Mouse (Mus musculus) liver, postnatal 0 days (tissue): ENCODE results near the gene Psma2. TPM values are rescaled to one million over a fixed set of nuclear protein-coding genes. Genes with fewer than 3 reads are reported as not detected.
A peak's percentile ranks its signal among the peaks of the same experiment; 100 is the strongest.

Experiments used
- ATAC-seq: fragments of 200-750 bp; cut with Nextera tagmentation; 2 replicates; pipeline ENCODE4 v1.8.0; 2017; ENCODE audit warnings: mild to moderate bottlenecking, moderate library complexity
- DNase-seq: peaks from one replicate; pipeline ENCODE4 v3.0.0-alpha.2; 2016
- H3K27ac ChIP-seq: fragments of 300-500 bp; sonication (generic); 2 replicates; pipeline ENCODE4 v1.5.1; 2014; ENCODE audit warnings: antibody characterized with exemption, moderate library complexity, mild to moderate bottlenecking, low read depth
- H3K27me3 ChIP-seq: fragments of 300-500 bp; sonication (generic); 2 replicates; pipeline ENCODE4 v1.6.1; 2014; ENCODE audit warnings: low read length, control low read depth, mixed read lengths; ENCODE audit not compliant: insufficient read depth
- H3K36me3 ChIP-seq: fragments of 300-500 bp; sonication (generic); replicated peaks from 2 replicates; pipeline ENCODE4 v1.6.1; 2014; ENCODE audit warnings: mild to moderate bottlenecking, control low read depth, low read length, moderate library complexity, mixed read lengths; ENCODE audit not compliant: insufficient read depth
- H3K4me1 ChIP-seq: fragments of 300-500 bp; sonication (generic); 2 replicates; pipeline ENCODE4 v1.6.1; 2014; ENCODE audit warnings: antibody characterized with exemption, mild to moderate bottlenecking, control low read depth; ENCODE audit not compliant: insufficient read depth
- H3K4me2 ChIP-seq: fragments of 300-500 bp; sonication (generic); 2 replicates; pipeline ENCODE4 v1.6.1; 2014; ENCODE audit warnings: low read depth, mild to moderate bottlenecking, low read length, moderate library complexity, mixed read lengths
- H3K4me3 ChIP-seq: fragments of 300-500 bp; sonication (generic); 2 replicates; pipeline ENCODE4 v1.5.1; 2014; ENCODE audit warnings: low read depth, low read length
- H3K9ac ChIP-seq: fragments of 300-500 bp; sonication (generic); replicated peaks from 2 replicates; pipeline ENCODE4 v1.6.1; 2014; ENCODE audit warnings: mild to moderate bottlenecking, moderate library complexity
- H3K9me3 ChIP-seq: fragments of 300-500 bp; sonication (generic); 2 replicates; pipeline ENCODE4 v1.6.1; 2016; ENCODE audit warnings: mild to moderate bottlenecking, control low read depth, low read length, mixed read lengths
- CTCF ChIP-seq: sonication (generic); IDR thresholded peaks from 2 replicates; pipeline ENCODE4 v1.5.1; 2016; ENCODE audit warnings: antibody characterized with exemption, low read depth
- EP300 ChIP-seq: IDR thresholded peaks from 2 replicates; pipeline ENCODE4 v1.6.1; 2016; ENCODE audit warnings: antibody characterized with exemption, low read depth, mild to moderate bottlenecking
- WGBS: fragments of 180-500 bp; shearing (Covaris S2); extraction: QIAGEN DNeasy Blood & Tissue Kit; methylation state at CpG from one replicate; pipeline ENCODE4 v1.1.7; 2014; ENCODE audit not compliant: insufficient replicate concordance; 5-methylcytosine and 5-hydroxymethylcytosine counted together
- polyA plus RNA-seq: library from polyadenylated mRNA; unstranded; fragments of >200 nt; fragmentation: Nextera tagmentation; extraction: Ambion mirVana; gene quantifications from 2 replicates; pipeline ENCODE4 v1.2.1, GENCODE M21; 2015

Psma2 gene
- polyA plus RNA-seq, 1 experiment from 2014 or later: 103 TPM

GRCm38 (mm10) chr13:14613553-14613952 is 513 bp downstream of the Psma2 start:
- no peaks in the 10 kb centered on the region for H3K9me3 ChIP-seq
- ATAC-seq: no peak
- peak overlapping the region; percentile 98 for H3K9ac ChIP-seq
- TF ChIP-seq EP300 (no peak), CTCF (no peak)
- peak overlapping the region; percentile 98 for H3K4me3 ChIP-seq
- 2% methylated on average over 9 of the region's 9 CpGs for WGBS
- no peak for DNase-seq
- H3K4me2 ChIP-seq: peak overlapping the region; percentile 75
- H3K27me3 ChIP-seq: no peaks in the 10 kb centered on the region
- peak overlapping the region; percentile 96 for H3K27ac ChIP-seq
- H3K4me1 ChIP-seq: peaks cover 5% of the 10 kb centered on the region
- H3K36me3 ChIP-seq: peaks cover 28% of the 10 kb centered on the region

GRCm38 (mm10) chr13:14618724-14619123 is 5.7 kb downstream of the Psma2 start:
- Histone ChIP-seq H3K4me1 (peaks cover 5% of the 10 kb centered on the region), H3K4me3 (no peak overlapping the region), H3K27me3 (no peaks in the 10 kb centered on the region), H3K4me2 (no peak overlapping the region), H3K9ac (no peak overlapping the region), H3K9me3 (no peaks in the 10 kb centered on the region), H3K27ac (no peak overlapping the region), H3K36me3 (peaks cover 55% of the 10 kb centered on the region)
- TF ChIP-seq EP300: no peak
- peak; percentile 97 for TF ChIP-seq CTCF
- peak; percentile 71 for DNase-seq
- ATAC-seq: peak; percentile 56; the same call in 1 of the 2 replicates
- 34% methylated on average over 2 of the region's 2 CpGs for WGBS

GRCm38 (mm10) chr13:14629726-14630641 is 16.9 kb downstream of the Psma2 start, which contains the start of gene AW209491:
Gene AW209491 (plus strand): TSS chr13:14630154.
- Histone ChIP-seq H3K4me3 (peak within 1 kb of the TSS; percentile 68), H3K9ac (peak within 1 kb of the TSS; percentile 75), H3K27me3 (no peaks in the 10 kb centered on the region), H3K4me1 (peaks cover 10% of the 10 kb centered on the region), H3K9me3 (no peaks in the 10 kb centered on the region), H3K27ac (peak within 1 kb of the TSS; percentile 86), H3K36me3 (peaks cover 16% of the 10 kb centered on the region), H3K4me2 (peak within 1 kb of the TSS; percentile 79)
- DNase-seq: peak; percentile 93
- peak; percentile 98 for ATAC-seq
- TF ChIP-seq EP300 (no peak), CTCF (no peak; the same call in 1 of the 2 replicates)
- WGBS: 1% methylated on average over 29 of the region's 29 CpGs

GRCm38 (mm10) chr13:14639998-14640397 is 27.0 kb downstream of the Psma2 start:
- no peak for ATAC-seq
- Histone ChIP-seq H3K4me1 (no peaks in the 10 kb centered on the region), H3K4me2 (no peak overlapping the region), H3K4me3 (no peak overlapping the region), H3K9me3 (no peaks in the 10 kb centered on the region), H3K9ac (no peak overlapping the region), H3K27ac (no peak overlapping the region), H3K36me3 (peaks cover 20% of the 10 kb centered on the region), H3K27me3 (no peaks in the 10 kb centered on the region)
- DNase-seq: no peak
- WGBS: 42% methylated on average over 1 of the region's 1 CpGs
- TF ChIP-seq EP300 (no peak), CTCF (no peak)

DNA sequence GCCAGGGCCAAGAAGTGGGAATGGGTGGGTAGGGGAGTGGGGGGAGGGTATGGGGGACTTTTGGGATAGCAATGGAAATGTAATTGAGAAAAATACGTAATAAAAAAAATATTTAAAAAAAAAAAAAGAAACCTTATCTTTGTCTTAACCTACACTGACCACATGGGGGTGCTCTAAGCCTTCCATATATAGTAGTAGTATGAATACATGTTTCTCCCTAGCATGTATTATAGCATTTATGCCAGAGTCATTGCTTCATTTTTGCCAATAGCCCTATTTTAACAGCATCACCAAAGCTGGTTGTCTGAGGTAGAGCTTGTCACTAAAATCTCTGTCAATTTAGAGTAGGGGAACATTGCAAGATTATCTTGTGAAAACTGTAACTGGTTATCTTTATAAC is 36.3 kb downstream of the Psma2 start:
- DNase-seq (no peak), ATAC-seq (no peak)
- Histone ChIP-seq H3K27me3 (no peaks in the 10 kb centered on the region), H3K27ac (no peak overlapping the region), H3K9ac (no peak overlapping the region), H3K36me3 (no peaks in the 10 kb centered on the region), H3K4me1 (no peaks in the 10 kb centered on the region), H3K9me3 (no peaks in the 10 kb centered on the region), H3K4me3 (no peak overlapping the region), H3K4me2 (no peak overlapping the region)
- WGBS: 41% methylated on average over 1 of the region's 1 CpGs
- TF ChIP-seq EP300 (no peak), CTCF (peak; percentile 52)

GRCm38 (mm10) chr13:14667107-14667506 is 54.1 kb downstream of the Psma2 start:
- no peak overlapping the region for H3K4me3 ChIP-seq
- WGBS: 69% methylated on average over 4 of the region's 4 CpGs
- no peak for TF ChIP-seq CTCF
- TF ChIP-seq EP300: no peak
- no peaks in the 10 kb centered on the region for H3K4me1 ChIP-seq
- H3K27me3 ChIP-seq: no peaks in the 10 kb centered on the region
- no peaks in the 10 kb centered on the region for H3K9me3 ChIP-seq
- no peaks in the 10 kb centered on the region for H3K36me3 ChIP-seq
- ATAC-seq (no peak), DNase-seq (no peak)
- H3K4me2 ChIP-seq: no peak overlapping the region
- no peak overlapping the region for H3K9ac ChIP-seq
- H3K27ac ChIP-seq: no peak overlapping the region
